Mouse (Mus musculus): Measurements from ENCODE around the gene Bpifb9a. TPM values are rescaled to one million over a fixed set of nuclear protein-coding genes. Genes with fewer than 3 reads are reported as not detected.
"Not testable (repeated sequence)": the region's sequence is repeated elsewhere in the genome, so short reads cannot be mapped to it uniquely, and the experiment has no call there.

Bpifb9a gene
- polyA plus RNA-seq, 1 experiment from 2014 or later: not detected

DNA sequence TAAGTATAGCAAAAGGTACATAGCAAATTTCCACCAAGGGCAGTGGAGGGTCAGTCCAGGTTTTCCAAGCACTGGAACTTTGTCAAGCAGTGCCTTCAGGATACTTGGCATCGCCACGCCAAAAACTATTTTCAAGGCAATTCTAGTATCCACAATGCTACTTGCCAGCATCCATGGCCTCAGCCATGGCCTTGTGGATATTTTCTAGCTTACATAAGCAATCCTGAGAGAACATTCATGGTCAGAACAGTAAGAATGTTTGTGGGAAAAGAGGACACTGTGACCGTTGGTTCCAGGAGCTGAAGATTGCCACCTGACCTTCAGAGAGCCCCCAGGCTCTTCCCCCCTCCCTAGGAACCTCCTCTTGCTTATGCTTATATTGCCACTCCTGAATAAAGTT, 34.2 kb downstream of the Bpifb9a start:
- not testable (repeated sequence) for H3K4me2 ChIP-seq (ENCODE audit: low read depth, low read length); H3K9me3 ChIP-seq (ENCODE audit: control insufficient read depth, low read length); ATAC-seq (ENCODE audit: low read depth); H3K27me3 ChIP-seq (replicated peaks; ENCODE audit: control insufficient read depth, insufficient read depth, low read length); DNase-seq (ENCODE audit: low spot score); H3K9ac ChIP-seq (ENCODE audit: low read depth, low read length); H3K4me1 ChIP-seq (ENCODE audit: control insufficient read depth, insufficient read depth, low read length); H3K27ac ChIP-seq (replicated peaks; ENCODE audit: low read depth, low read length); H3K36me3 ChIP-seq (ENCODE audit: control insufficient read depth, insufficient read depth, low read length); H3K4me3 ChIP-seq (ENCODE audit: low read depth, low read length)
- WGBS: 82% methylated on average over 3 of the region's 3 CpGs

DNA sequence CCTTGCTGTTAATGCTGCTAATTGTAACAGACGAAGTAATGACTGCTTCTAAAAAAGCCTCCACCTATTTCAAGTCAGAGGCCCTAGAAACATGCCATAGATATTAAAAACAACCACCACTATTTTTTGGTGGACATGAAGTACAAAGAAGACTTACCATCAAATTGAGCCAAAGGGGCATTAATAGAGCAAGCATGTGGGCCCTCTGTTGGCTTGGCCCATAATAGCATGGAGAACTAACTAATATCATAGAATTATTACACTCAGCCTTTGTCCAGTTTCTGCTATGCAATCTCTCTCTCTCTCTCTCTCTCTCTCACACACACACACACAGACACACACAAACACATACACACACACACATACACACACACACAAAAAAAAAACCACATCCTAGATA, 35.2 kb downstream of the Bpifb9a start:
- Histone ChIP-seq H3K27ac (replicated peaks; ENCODE audit: low read depth, low read length) (no peak overlapping the region), H3K4me2 (ENCODE audit: low read depth, low read length) (no peak overlapping the region), H3K9me3 (ENCODE audit: control insufficient read depth, low read length) (no peaks in the 10 kb centered on the region), H3K4me3 (ENCODE audit: low read depth, low read length) (no peak overlapping the region), H3K9ac (ENCODE audit: low read depth, low read length) (no peak overlapping the region), H3K27me3 (replicated peaks; ENCODE audit: control insufficient read depth, insufficient read depth, low read length) (no peaks in the 10 kb centered on the region), H3K4me1 (ENCODE audit: control insufficient read depth, insufficient read depth, low read length) (no peaks in the 10 kb centered on the region), H3K36me3 (ENCODE audit: control insufficient read depth, insufficient read depth, low read length) (no peaks in the 10 kb centered on the region)
- DNase-seq (ENCODE audit: low spot score) (no peak), ATAC-seq (ENCODE audit: low read depth) (no peak)
- WGBS: 60% methylated on average over 1 of the region's 1 CpGs

DNA sequence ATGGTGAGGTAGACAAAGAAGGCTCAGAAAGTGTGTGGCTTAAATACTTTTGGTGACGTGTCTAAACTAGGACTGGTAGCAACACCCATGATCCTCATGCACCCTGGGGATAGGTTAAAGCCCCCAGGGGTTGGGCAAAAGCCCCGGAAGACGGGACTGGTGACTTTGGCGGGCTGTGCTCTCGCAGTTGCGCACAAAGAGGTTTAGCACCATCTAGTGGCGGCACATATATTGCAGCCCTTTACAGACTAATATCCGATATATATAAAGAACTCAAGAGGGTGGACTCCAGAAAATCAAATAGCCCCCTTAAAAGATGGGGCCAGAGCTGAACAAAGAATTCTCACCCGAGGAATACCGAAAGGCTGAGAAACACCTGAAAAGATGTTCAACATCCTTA, 37.1 kb downstream of the Bpifb9a start:
- not testable (repeated sequence) for H3K4me2 ChIP-seq (ENCODE audit: low read depth, low read length); H3K4me1 ChIP-seq (ENCODE audit: control insufficient read depth, insufficient read depth, low read length); H3K9me3 ChIP-seq (ENCODE audit: control insufficient read depth, low read length); ATAC-seq (ENCODE audit: low read depth); H3K4me3 ChIP-seq (ENCODE audit: low read depth, low read length); H3K36me3 ChIP-seq (ENCODE audit: control insufficient read depth, insufficient read depth, low read length); H3K27me3 ChIP-seq (replicated peaks; ENCODE audit: control insufficient read depth, insufficient read depth, low read length); H3K27ac ChIP-seq (replicated peaks; ENCODE audit: low read depth, low read length); H3K9ac ChIP-seq (ENCODE audit: low read depth, low read length)
- 5% methylated on average over 9 of the region's 10 CpGs for WGBS
- peak; percentile 58 for DNase-seq (ENCODE audit: low spot score)

DNA sequence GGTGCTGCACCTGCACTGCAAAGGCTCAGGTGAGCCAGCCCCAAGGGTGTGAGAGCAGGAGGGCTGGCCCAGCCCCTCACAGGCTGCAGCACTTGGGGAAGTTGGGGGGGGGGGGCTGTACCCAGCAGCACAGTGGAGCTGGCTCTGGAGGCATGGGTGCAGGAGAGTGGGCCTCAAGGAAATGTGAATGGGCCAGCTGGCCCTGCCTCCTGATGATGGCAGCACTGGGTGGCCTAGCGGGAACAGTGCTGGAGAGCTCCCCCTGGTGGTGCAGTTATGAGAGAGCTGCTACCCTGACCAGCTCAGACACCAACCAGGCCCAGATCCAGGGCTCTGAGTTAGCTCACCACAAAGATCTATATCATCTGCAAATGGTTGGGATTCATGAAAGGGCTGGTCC, 42.8 kb downstream of the Bpifb9a start:
- H3K4me3 ChIP-seq (ENCODE audit: low read depth, low read length): no peak overlapping the region
- DNase-seq (ENCODE audit: low spot score): peak; percentile 61
- H3K36me3 ChIP-seq (ENCODE audit: control insufficient read depth, insufficient read depth, low read length): no peaks in the 10 kb centered on the region
- H3K4me1 ChIP-seq (ENCODE audit: control insufficient read depth, insufficient read depth, low read length): no peaks in the 10 kb centered on the region
- 0% methylated on average over 1 of the region's 1 CpGs for WGBS
- no peaks in the 10 kb centered on the region for H3K27me3 ChIP-seq (replicated peaks; ENCODE audit: control insufficient read depth, insufficient read depth, low read length)
- H3K27ac ChIP-seq (replicated peaks; ENCODE audit: low read depth, low read length): no peak overlapping the region
- no peak overlapping the region for H3K4me2 ChIP-seq (ENCODE audit: low read depth, low read length)
- H3K9me3 ChIP-seq (ENCODE audit: control insufficient read depth, low read length): no peaks in the 10 kb centered on the region
- no peak overlapping the region for H3K9ac ChIP-seq (ENCODE audit: low read depth, low read length)
- ATAC-seq (ENCODE audit: low read depth): 0 out of 2 replicates have a peak, but pooled peaks have one; percentile 55

DNA sequence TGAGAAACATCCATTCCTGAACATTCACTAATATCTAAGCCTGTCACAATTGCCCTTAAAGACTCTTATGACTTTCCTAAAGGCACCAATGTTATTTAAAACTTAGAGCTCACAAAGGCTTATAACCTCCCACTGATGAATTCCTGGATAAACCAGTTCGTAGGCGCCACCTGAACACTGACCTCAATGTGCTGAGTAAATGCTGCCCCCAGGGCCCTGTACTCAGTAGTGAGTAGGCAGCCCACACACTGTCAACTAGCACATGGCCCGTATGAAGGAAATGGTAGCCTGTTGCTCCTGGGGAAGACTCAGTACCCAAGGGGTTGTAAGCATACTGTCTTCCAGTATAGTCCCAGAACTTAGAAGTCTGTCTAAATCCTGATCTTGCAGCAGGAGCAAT, 44.1 kb downstream of the Bpifb9a start:
- Histone ChIP-seq H3K9ac (ENCODE audit: low read depth, low read length) (no peak overlapping the region), H3K4me1 (ENCODE audit: control insufficient read depth, insufficient read depth, low read length) (no peaks in the 10 kb centered on the region), H3K4me2 (ENCODE audit: low read depth, low read length) (no peak overlapping the region), H3K9me3 (ENCODE audit: control insufficient read depth, low read length) (no peaks in the 10 kb centered on the region), H3K27ac (replicated peaks; ENCODE audit: low read depth, low read length) (no peak overlapping the region), H3K4me3 (ENCODE audit: low read depth, low read length) (no peak overlapping the region), H3K36me3 (ENCODE audit: control insufficient read depth, insufficient read depth, low read length) (no peaks in the 10 kb centered on the region), H3K27me3 (replicated peaks; ENCODE audit: control insufficient read depth, insufficient read depth, low read length) (no peaks in the 10 kb centered on the region)
- WGBS: 69% methylated on average over 3 of the region's 3 CpGs
- DNase-seq (ENCODE audit: low spot score) (no peak), ATAC-seq (ENCODE audit: low read depth) (no peak)

DNA sequence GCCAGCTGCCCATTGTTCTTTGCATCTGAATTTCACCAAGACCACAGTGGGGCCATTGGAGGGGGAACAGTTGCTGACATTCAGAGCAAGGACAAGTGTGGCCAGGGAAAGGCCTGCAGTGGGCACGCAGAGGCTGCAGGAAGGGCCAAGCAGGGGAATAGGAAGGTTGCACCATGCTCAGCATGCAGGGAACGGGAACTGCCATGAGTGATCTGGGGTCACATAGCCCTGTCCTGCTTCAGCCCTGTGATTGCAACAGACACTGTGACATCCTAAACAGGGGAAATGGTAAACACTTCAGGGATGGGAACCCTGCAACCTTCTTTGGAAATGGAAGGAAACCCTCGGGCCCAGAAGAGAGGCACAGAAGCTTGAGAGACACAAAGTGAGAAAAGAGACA, 47.0 kb downstream of the Bpifb9a start:
- not testable (repeated sequence) for H3K27ac ChIP-seq (replicated peaks; ENCODE audit: low read depth, low read length); H3K4me3 ChIP-seq (ENCODE audit: low read depth, low read length); DNase-seq (ENCODE audit: low spot score); H3K27me3 ChIP-seq (replicated peaks; ENCODE audit: control insufficient read depth, insufficient read depth, low read length); H3K4me1 ChIP-seq (ENCODE audit: control insufficient read depth, insufficient read depth, low read length); ATAC-seq (ENCODE audit: low read depth); H3K4me2 ChIP-seq (ENCODE audit: low read depth, low read length); H3K9me3 ChIP-seq (ENCODE audit: control insufficient read depth, low read length); H3K9ac ChIP-seq (ENCODE audit: low read depth, low read length); H3K36me3 ChIP-seq (ENCODE audit: control insufficient read depth, insufficient read depth, low read length)
- WGBS: 67% methylated on average over 1 of the region's 3 CpGs

DNA sequence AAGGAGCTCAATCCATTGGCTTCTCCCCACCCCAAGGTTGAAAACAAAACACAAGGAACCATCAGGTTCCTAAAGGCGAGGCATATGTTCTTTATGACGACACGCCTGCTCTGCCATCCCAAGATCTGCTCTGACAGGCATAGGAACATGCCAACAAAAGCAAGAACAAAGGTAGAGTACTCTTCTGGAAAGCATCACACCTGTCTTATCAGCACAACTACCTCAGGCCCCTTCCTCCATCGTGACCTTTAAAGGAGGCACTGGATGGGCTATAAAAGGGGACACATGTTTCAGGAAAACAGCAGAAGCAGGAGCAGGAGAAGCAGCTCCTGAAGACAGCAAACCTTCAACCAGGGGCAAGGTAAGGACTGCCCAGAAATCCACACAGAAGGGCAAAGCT, 49.3 kb downstream of the Bpifb9a start, which contains the start of gene Bpifb9b:
Gene Bpifb9b (plus strand): TSS at position 301 of the 400 bp plus-strand sequence.
- not testable (repeated sequence) for H3K4me2 ChIP-seq (ENCODE audit: low read depth, low read length); ATAC-seq (ENCODE audit: low read depth); H3K9ac ChIP-seq (ENCODE audit: low read depth, low read length); DNase-seq (ENCODE audit: low spot score); H3K9me3 ChIP-seq (ENCODE audit: control insufficient read depth, low read length); H3K27ac ChIP-seq (replicated peaks; ENCODE audit: low read depth, low read length); H3K36me3 ChIP-seq (ENCODE audit: control insufficient read depth, insufficient read depth, low read length); H3K4me1 ChIP-seq (ENCODE audit: control insufficient read depth, insufficient read depth, low read length); H3K4me3 ChIP-seq (ENCODE audit: low read depth, low read length); H3K27me3 ChIP-seq (replicated peaks; ENCODE audit: control insufficient read depth, insufficient read depth, low read length)
- WGBS: 81% methylated on average over 4 of the region's 4 CpGs

DNA sequence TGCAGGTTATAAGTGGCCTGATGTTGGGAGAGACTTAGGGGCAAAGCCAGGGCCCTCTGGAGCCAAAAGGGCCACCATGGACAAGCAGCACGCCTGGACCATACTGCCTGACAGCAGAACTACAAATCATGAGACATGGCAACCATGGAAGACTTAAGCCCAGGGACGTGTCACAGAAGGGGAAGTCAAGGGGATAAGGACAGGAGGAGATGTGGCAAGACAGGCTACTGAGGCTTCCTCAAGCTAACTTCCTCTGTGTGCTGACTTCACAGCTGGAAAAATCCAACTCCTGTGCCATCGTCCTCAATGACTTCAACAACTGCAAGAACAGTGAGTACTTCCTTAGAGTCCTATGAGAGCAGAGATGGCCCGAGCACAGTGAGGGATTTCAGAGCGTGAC, 56.1 kb downstream of the Bpifb9a start:
- not testable (repeated sequence) for H3K4me3 ChIP-seq (ENCODE audit: low read depth, low read length); DNase-seq (ENCODE audit: low spot score); ATAC-seq (ENCODE audit: low read depth); H3K4me1 ChIP-seq (ENCODE audit: control insufficient read depth, insufficient read depth, low read length); H3K9ac ChIP-seq (ENCODE audit: low read depth, low read length); H3K9me3 ChIP-seq (ENCODE audit: control insufficient read depth, low read length); H3K4me2 ChIP-seq (ENCODE audit: low read depth, low read length); H3K27me3 ChIP-seq (replicated peaks; ENCODE audit: control insufficient read depth, insufficient read depth, low read length); H3K36me3 ChIP-seq (ENCODE audit: control insufficient read depth, insufficient read depth, low read length); H3K27ac ChIP-seq (replicated peaks; ENCODE audit: low read depth, low read length)
- WGBS: 76% methylated on average over 5 of the region's 5 CpGs
